Mouse (Mus musculus): ENCODE measurements around the gene Eps8l2. TPM values are rescaled to one million over a fixed set of nuclear protein-coding genes. Genes with fewer than 3 reads are reported as not detected.

Eps8l2 gene
- polyA plus RNA-seq, 1 experiment from 2014 or later: 67.6 TPM

DNA sequence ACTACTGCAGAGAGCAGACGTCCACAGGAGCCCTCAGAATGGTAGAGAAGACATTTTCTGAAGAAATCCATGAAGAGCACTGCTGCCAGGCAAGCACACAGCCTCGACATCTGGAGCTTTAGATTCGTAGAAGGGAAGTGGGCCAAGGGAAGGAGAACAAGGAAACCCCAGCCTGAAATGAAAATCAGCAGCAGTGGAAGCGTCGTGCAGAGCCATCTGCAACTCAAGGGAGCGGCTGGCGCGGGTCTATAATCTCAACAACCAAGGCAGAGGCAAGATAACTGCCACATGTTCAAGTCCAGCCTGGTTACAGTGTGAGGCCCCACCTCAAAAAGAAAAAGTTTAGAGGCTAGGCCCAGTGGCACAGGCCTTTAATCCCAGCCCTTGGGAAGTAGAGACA, 23.6 kb upstream of the Eps8l2 start:
- H3K4me2 ChIP-seq (replicated peaks; ENCODE audit: low read depth, low read length): no peak overlapping the region

DNA sequence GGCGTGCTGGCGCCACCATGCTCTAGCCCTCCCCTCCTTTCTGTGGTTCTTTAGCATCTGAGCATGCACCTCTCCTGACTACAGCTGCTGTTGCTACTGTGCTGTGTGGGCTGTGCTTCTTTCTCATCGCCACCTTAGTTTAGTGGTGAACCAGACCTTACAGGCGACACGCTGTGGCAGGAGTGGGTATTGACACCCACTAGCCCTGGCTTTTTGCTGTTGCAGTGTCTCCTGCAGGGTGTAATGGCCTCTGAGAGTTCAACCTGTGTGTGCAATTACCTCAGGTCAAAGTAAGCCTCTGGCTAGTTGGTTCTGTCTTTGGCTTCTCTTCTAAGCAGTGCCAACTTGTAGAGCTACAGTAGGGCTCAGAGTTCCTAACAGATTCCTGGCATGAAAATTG, 22.7 kb upstream of the Eps8l2 start:
- Histone ChIP-seq H3K27ac (ENCODE audit: low read length) (no peak overlapping the region), H3K9me3 (ENCODE audit: low read length) (no peaks in the 10 kb centered on the region), H3K4me1 (ENCODE audit: insufficient read depth, low read depth, low read length) (no peaks in the 10 kb centered on the region), H3K27me3 (replicated peaks; ENCODE audit: insufficient read depth, low read length) (no peaks in the 10 kb centered on the region), H3K4me3 (ENCODE audit: low read depth, low read length) (no peak overlapping the region), H3K4me2 (replicated peaks; ENCODE audit: low read depth, low read length) (no peak overlapping the region), H3K9ac (replicated peaks; ENCODE audit: low read depth) (no peak overlapping the region), H3K36me3 (ENCODE audit: insufficient read depth, low read length) (peaks cover 43% of the 10 kb centered on the region)
- WGBS: 71% methylated on average over 5 of the region's 5 CpGs
- TF ChIP-seq CTCF (IDR thresholded peaks at IDR 0.05) (peak; percentile 68), EP300 (IDR thresholded peaks at IDR 0.05) (no peak)
- ATAC-seq: peak; percentile 49; the same call in 1 of the 2 replicates
- DNase-seq (ENCODE audit: low spot score): peak; percentile 33

More for the DNA sequence above, 23.6 kb upstream of the Eps8l2 start:
- Histone ChIP-seq H3K27ac (ENCODE audit: low read length) (no peak overlapping the region), H3K27me3 (replicated peaks; ENCODE audit: insufficient read depth, low read length) (no peaks in the 10 kb centered on the region), H3K9ac (replicated peaks; ENCODE audit: low read depth) (no peak overlapping the region), H3K4me3 (ENCODE audit: low read depth, low read length) (no peak overlapping the region), H3K9me3 (ENCODE audit: low read length) (no peaks in the 10 kb centered on the region), H3K4me1 (ENCODE audit: insufficient read depth, low read depth, low read length) (no peaks in the 10 kb centered on the region), H3K36me3 (ENCODE audit: insufficient read depth, low read length) (peaks cover 48% of the 10 kb centered on the region)
- TF ChIP-seq EP300 (IDR thresholded peaks at IDR 0.05) (no peak), CTCF (IDR thresholded peaks at IDR 0.05) (no peak)
- ATAC-seq (no peak), DNase-seq (ENCODE audit: low spot score) (no peak)
- 85% methylated on average over 8 of the region's 8 CpGs for WGBS

DNA sequence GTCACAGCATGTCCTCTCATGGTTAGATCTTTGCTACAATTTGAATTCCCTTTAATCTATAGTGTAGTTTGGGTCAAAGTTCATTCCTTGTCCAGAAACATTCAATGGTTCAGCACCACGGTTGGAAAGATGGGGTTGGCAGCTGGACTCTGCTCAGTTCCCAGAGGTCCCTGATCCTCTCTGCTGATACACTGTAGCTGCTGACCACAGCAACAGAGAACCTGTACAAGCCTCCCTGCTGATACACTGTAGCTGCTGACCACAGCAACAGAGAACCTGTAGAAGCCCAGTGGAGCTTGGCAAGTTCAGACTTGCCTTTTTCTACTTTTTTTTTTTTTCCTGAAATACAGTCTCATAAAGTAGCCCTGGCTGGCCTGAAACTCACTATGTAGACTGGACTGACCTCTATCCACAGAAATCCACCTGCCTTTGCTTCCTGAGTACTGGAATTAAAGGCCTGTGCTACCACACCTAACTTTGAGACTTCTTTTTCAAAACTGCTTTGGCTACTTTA, 21.0 kb upstream of the Eps8l2 start:
- H3K9me3 ChIP-seq (ENCODE audit: low read length): no peaks in the 10 kb centered on the region
- 72% methylated on average over 1 of the region's 1 CpGs for WGBS

DNA sequence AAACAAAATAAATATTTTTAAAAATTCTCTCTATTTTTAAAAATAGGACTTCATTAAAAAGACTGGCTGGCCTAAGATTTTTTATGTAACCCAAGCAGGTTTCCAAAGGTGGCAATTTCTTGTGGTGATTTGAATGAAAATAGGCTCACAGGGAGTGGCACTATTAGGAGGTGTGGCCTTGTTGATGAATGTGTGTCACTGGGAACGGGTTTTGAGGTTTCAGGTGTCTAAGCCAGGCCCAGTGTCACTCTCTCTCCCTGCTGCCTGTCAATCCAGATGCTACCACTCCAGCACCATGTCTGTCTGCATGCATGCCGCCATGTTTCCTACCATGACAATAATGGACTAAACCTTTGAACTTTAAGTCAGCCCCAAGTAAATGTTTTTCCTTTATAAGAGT, 19.2 kb upstream of the Eps8l2 start:
- Histone ChIP-seq H3K9me3 (ENCODE audit: low read length) (no peaks in the 10 kb centered on the region), H3K4me3 (ENCODE audit: low read depth, low read length) (no peak overlapping the region), H3K27me3 (replicated peaks; ENCODE audit: insufficient read depth, low read length) (no peaks in the 10 kb centered on the region), H3K9ac (replicated peaks; ENCODE audit: low read depth) (no peak overlapping the region), H3K36me3 (ENCODE audit: insufficient read depth, low read length) (peaks cover 37% of the 10 kb centered on the region), H3K4me2 (replicated peaks; ENCODE audit: low read depth, low read length) (no peak overlapping the region), H3K4me1 (ENCODE audit: insufficient read depth, low read depth, low read length) (no peaks in the 10 kb centered on the region), H3K27ac (ENCODE audit: low read length) (no peak overlapping the region)
- 78% methylated on average over 2 of the region's 2 CpGs for WGBS
- no peak for TF ChIP-seq CTCF (IDR thresholded peaks at IDR 0.05)
- no peak for TF ChIP-seq EP300 (IDR thresholded peaks at IDR 0.05)
- ATAC-seq: no peak
- no peak for DNase-seq (ENCODE audit: low spot score)

More for the DNA sequence above, 21.0 kb upstream of the Eps8l2 start:
- Histone ChIP-seq H3K27me3 (replicated peaks; ENCODE audit: insufficient read depth, low read length) (no peaks in the 10 kb centered on the region), H3K4me3 (ENCODE audit: low read depth, low read length) (no peak overlapping the region), H3K9ac (replicated peaks; ENCODE audit: low read depth) (no peak overlapping the region), H3K27ac (ENCODE audit: low read length) (no peak overlapping the region), H3K4me1 (ENCODE audit: insufficient read depth, low read depth, low read length) (no peaks in the 10 kb centered on the region), H3K4me2 (replicated peaks; ENCODE audit: low read depth, low read length) (no peak overlapping the region), H3K36me3 (ENCODE audit: insufficient read depth, low read length) (peaks cover 50% of the 10 kb centered on the region)
- no peak for TF ChIP-seq CTCF (IDR thresholded peaks at IDR 0.05)
- no peak for TF ChIP-seq EP300 (IDR thresholded peaks at IDR 0.05)
- no peak for ATAC-seq
- DNase-seq (ENCODE audit: low spot score): no peak

DNA sequence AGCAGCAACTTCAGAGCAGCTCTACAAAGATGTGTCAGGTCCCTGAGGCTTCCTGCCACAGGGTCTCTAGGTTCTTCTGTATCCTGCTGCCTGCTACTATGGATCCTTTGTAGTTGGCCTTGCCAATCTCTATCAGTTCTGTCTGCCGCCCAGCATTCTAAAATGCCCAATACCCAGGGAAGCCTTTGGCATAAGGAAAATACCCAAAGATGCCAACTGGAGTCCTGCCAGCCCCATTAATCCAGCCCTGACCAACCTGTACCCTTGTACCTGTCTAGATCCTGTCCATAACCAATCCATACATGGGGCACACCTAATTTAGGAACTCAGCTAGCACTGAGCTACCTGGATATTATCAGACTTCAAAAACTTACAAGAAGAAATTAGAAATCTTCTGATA, 14.0 kb upstream of the Eps8l2 start:
- WGBS: 94% methylated on average over 1 of the region's 1 CpGs
- Histone ChIP-seq H3K9ac (replicated peaks; ENCODE audit: low read depth) (no peak overlapping the region), H3K4me2 (replicated peaks; ENCODE audit: low read depth, low read length) (no peak overlapping the region), H3K4me3 (ENCODE audit: low read depth, low read length) (no peak overlapping the region), H3K36me3 (ENCODE audit: insufficient read depth, low read length) (peaks cover 11% of the 10 kb centered on the region), H3K27ac (ENCODE audit: low read length) (no peak overlapping the region), H3K9me3 (ENCODE audit: low read length) (no peaks in the 10 kb centered on the region), H3K27me3 (replicated peaks; ENCODE audit: insufficient read depth, low read length) (no peaks in the 10 kb centered on the region), H3K4me1 (ENCODE audit: insufficient read depth, low read depth, low read length) (peaks cover 17% of the 10 kb centered on the region; the same call in 1 of the 2 replicates)
- ATAC-seq (no peak), DNase-seq (ENCODE audit: low spot score) (no peak)
- TF ChIP-seq CTCF (IDR thresholded peaks at IDR 0.05) (no peak), EP300 (IDR thresholded peaks at IDR 0.05) (no peak)

DNA sequence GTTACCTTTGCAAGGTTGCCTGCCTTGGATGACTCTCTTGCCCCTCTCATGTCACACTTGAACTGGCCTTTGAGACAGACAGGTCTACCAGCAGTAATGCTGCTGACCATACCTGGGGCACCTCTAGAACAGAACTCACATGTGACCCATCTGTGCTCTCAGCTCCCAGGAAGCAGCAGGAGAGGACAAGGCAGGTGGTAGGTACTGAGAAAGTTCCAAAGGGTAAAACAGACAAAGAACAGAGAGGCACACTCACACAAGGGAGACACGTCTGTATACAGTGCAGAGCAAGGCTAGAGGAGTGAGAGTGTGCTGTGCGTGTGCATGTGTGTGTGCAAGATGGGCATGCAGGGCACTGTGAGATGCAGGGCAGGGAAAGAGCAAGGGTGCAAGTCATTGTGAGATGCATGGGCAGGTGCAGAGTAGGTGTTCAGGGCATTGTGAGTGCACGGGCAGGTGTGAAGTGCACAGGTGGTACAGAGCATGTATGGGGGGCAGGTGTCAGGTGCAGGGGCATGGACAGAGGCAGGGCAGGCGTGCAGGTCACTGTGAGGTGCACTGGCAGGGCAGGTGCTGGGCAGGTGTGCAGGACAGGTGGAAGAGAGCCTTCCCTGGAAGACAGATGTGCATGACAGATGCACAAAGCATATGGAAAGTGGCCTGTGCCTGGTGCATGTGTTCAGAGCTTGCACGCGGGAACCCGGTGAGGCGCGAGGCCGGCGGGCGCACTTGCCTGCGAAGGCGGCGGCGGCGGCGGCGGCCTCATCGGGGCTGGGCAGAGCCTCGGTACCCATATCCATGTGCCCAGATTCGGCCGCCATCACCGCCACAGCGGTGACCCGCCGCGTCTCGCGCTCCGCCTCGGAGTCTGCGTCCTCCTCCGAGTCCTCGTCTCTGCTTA, 11.9 kb upstream of the Eps8l2 start:
- Histone ChIP-seq H3K36me3 (ENCODE audit: insufficient read depth, low read length) (peaks cover 9% of the 10 kb centered on the region), H3K27ac (ENCODE audit: low read length) (peak overlapping the region; percentile 99), H3K9ac (replicated peaks; ENCODE audit: low read depth) (peak overlapping the region; percentile 83), H3K9me3 (ENCODE audit: low read length) (no peaks in the 10 kb centered on the region), H3K4me1 (ENCODE audit: insufficient read depth, low read depth, low read length) (peaks cover 17% of the 10 kb centered on the region; the same call in 1 of the 2 replicates), H3K27me3 (replicated peaks; ENCODE audit: insufficient read depth, low read length) (no peaks in the 10 kb centered on the region), H3K4me2 (replicated peaks; ENCODE audit: low read depth, low read length) (peak overlapping the region; percentile 89), H3K4me3 (ENCODE audit: low read depth, low read length) (peak overlapping the region; percentile 52)
- DNase-seq (ENCODE audit: low spot score): no peak
- peak; percentile 11 for ATAC-seq
- TF ChIP-seq CTCF (IDR thresholded peaks at IDR 0.05): no peak
- TF ChIP-seq EP300 (IDR thresholded peaks at IDR 0.05): no peak
- WGBS: 4% methylated on average over 29 of the region's 35 CpGs
